Mouse (Mus musculus): ENCODE data around the gene Ms4a18.
"Not testable (repeated sequence)": the region's sequence is repeated elsewhere in the genome, so short reads cannot be mapped to it uniquely, and the experiment has no call there.

Gene Ms4a18

GRCm38 (mm10) chr19:11017891-11018290 lies at the start of gene Ms4a18:
TSS of gene Ms4a18 (minus strand) at chr19:11018031.
- no peak for DNase-seq (ENCODE audit: low spot score)

- no peak for DNase-seq (ENCODE audit: low spot score)
These were observed 47.5 kb upstream of the Ms4a18 start for GRCm38 (mm10) chr19:11065202-11065875.

- no peak for DNase-seq (ENCODE audit: low spot score)
These were observed 43.1 kb upstream of the Ms4a18 start for GRCm38 (mm10) chr19:11060900-11061299.

GRCm38 (mm10) chr19:11059967-11060366 lies 42.1 kb upstream of the Ms4a18 start:
- no peak for DNase-seq (ENCODE audit: low spot score)

GRCm38 (mm10) chr19:11055700-11056099 lies 37.9 kb upstream of the Ms4a18 start:
- DNase-seq (ENCODE audit: low spot score): not testable (repeated sequence)

GRCm38 (mm10) chr19:11053277-11053676 lies 35.4 kb upstream of the Ms4a18 start:
- DNase-seq (ENCODE audit: low spot score): no peak

GRCm38 (mm10) chr19:11052877-11053276 lies 35.0 kb upstream of the Ms4a18 start:
- no peak for DNase-seq (ENCODE audit: low spot score)

GRCm38 (mm10) chr19:11050286-11050685 lies 32.5 kb upstream of the Ms4a18 start:
- no peak for DNase-seq (ENCODE audit: low spot score)

- no peak for DNase-seq (ENCODE audit: low spot score)
These were observed 31.6 kb upstream of the Ms4a18 start for GRCm38 (mm10) chr19:11049426-11049825.

- no peak for DNase-seq (ENCODE audit: low spot score)
These were observed 30.7 kb upstream of the Ms4a18 start for GRCm38 (mm10) chr19:11048503-11048902.

GRCm38 (mm10) chr19:11048009-11048408 lies 30.2 kb upstream of the Ms4a18 start:
- no peak for DNase-seq (ENCODE audit: low spot score)

- DNase-seq (ENCODE audit: low spot score): peak; percentile 82
These were observed 27.3 kb upstream of the Ms4a18 start for GRCm38 (mm10) chr19:11044996-11045711.

GRCm38 (mm10) chr19:11044671-11044995 lies 26.8 kb upstream of the Ms4a18 start:
- DNase-seq (ENCODE audit: low spot score): no peak

GRCm38 (mm10) chr19:11037570-11037969 lies 19.7 kb upstream of the Ms4a18 start:
- DNase-seq (ENCODE audit: low spot score): no peak

GRCm38 (mm10) chr19:11022382-11022781 lies 4.6 kb upstream of the Ms4a18 start:
- DNase-seq (ENCODE audit: low spot score): no peak

GRCm38 (mm10) chr19:11017251-11017650 lies 580 bp downstream of the Ms4a18 start:
- no peak for DNase-seq (ENCODE audit: low spot score)

- no peak for DNase-seq (ENCODE audit: low spot score)
These were observed 1.8 kb downstream of the Ms4a18 start for GRCm38 (mm10) chr19:11015998-11016397.

- no peak for DNase-seq (ENCODE audit: low spot score)
These were observed 2.4 kb downstream of the Ms4a18 start for GRCm38 (mm10) chr19:11015468-11015867.

GRCm38 (mm10) chr19:10993150-10993549 lies 24.7 kb downstream of the Ms4a18 start, which contains the start of gene Ms4a15:
TSS of gene Ms4a15 (minus strand) at chr19:10993250.
- no peak for DNase-seq (ENCODE audit: low spot score)

GRCm38 (mm10) chr19:10991911-10992310 lies 25.9 kb downstream of the Ms4a18 start:
- DNase-seq (ENCODE audit: low spot score): no peak

GRCm38 (mm10) chr19:10990751-10991150 lies 27.1 kb downstream of the Ms4a18 start:
- no peak for DNase-seq (ENCODE audit: low spot score)

GRCm38 (mm10) chr19:10988563-10988962 lies 29.3 kb downstream of the Ms4a18 start:
- no peak for DNase-seq (ENCODE audit: low spot score)

- no peak for DNase-seq (ENCODE audit: low spot score)
These were observed 31.9 kb downstream of the Ms4a18 start for GRCm38 (mm10) chr19:10985889-10986288.

- no peak for DNase-seq (ENCODE audit: low spot score)
These were observed 33.3 kb downstream of the Ms4a18 start for GRCm38 (mm10) chr19:10984551-10984950.

All from embryo, embryonic 10.5 days (tissue).